Mouse (Mus musculus) heart, adult 2 months (tissue): ENCODE data around the gene Abhd8.

ENCODE experiments used
- CTCF ChIP-seq: fragments of 200-600 bp; IDR thresholded peaks from 2 replicates; pipeline ENCODE4 v1.8.1; 2022; ENCODE audit warnings: antibody characterized with exemption, mild to moderate bottlenecking, moderate library complexity
- EP300 ChIP-seq: fragments of 200-500 bp; IDR thresholded peaks from 2 replicates; pipeline ENCODE4 v1.6.1; 2011; ENCODE audit warnings: low read depth, low read length, control low read depth; ENCODE audit not compliant: insufficient read depth
- POLR2A ChIP-seq: fragments of 200-500 bp; IDR thresholded peaks from 2 replicates; pipeline ENCODE4 v1.6.1; 2011; ENCODE audit warnings: mild to moderate bottlenecking, low read depth, low read length, control low read depth; ENCODE audit not compliant: insufficient read depth

DNA sequence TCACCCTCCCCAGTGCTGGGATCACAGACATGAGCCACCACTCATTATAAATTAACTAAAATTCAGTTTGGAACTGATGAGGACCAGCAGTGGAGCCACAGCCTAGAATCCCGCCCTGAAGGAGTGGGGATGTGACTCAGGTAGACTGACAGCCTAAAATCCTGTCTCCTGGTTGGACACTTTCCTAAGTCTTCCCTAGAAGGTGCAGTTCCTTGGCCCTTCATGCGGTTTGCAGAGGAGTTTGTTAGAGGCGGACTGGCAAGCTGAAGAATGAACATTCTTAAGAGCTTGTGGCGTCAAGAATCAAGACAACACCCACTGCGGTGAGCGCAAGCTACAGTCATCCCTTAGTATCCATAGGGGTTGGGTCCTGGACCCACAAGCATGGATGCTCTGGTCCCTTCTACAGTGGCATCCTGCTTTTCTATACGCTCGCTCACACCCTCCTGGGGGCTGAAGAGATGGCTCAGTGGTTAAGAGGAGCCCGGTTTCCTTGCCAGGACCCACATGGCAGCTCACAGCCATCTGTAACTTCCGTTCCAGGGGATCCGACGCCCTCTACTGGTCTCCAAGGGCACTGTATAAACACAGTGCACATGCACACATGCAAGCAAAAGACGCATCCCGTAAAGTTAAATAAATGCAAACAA lies 13.9 kb upstream of the Abhd8 start:
- TF ChIP-seq CTCF (peak; percentile 55), POLR2A (no peak), EP300 (no peak)
